Mouse (Mus musculus) heart, embryonic 16.5 days (tissue): ENCODE data around the gene Ppm1l. TPM values are rescaled to one million over a fixed set of nuclear protein-coding genes. Genes with fewer than 3 reads are reported as not detected.
"Not testable (repeated sequence)": the region's sequence is repeated elsewhere in the genome, so short reads cannot be mapped to it uniquely, and the experiment has no call there.

Experiments used
- ATAC-seq: fragments of 200-750 bp; cut with Nextera tagmentation; replicated peaks from 2 replicates; pipeline ENCODE4 v1.8.0; 2017; ENCODE audit warnings: moderate number of reproducible peaks; ENCODE audit not compliant: insufficient read depth, low FRiP score; ENCODE audit errors: extremely low read depth
- H3K27ac ChIP-seq: fragments of 300-500 bp; sonication (generic); 2 replicates; pipeline ENCODE4 v1.5.1; 2014; ENCODE audit warnings: mild to moderate bottlenecking, low read length, control low read depth, moderate library complexity
- H3K27me3 ChIP-seq: fragments of 300-500 bp; sonication (generic); 2 replicates; pipeline ENCODE4 v1.6.1; 2014; ENCODE audit warnings: low read length, mixed read lengths; ENCODE audit not compliant: control insufficient read depth, insufficient read depth
- H3K36me3 ChIP-seq: fragments of 300-500 bp; sonication (generic); 2 replicates; pipeline ENCODE4 v1.6.1; 2014; ENCODE audit not compliant: control insufficient read depth, insufficient read depth
- H3K4me1 ChIP-seq: fragments of 300-500 bp; sonication (generic); 2 replicates; pipeline ENCODE4 v1.6.1; 2014; ENCODE audit warnings: low read length, mixed read lengths; ENCODE audit not compliant: control insufficient read depth, insufficient read depth
- H3K4me2 ChIP-seq: fragments of 300-500 bp; sonication (generic); 2 replicates; pipeline ENCODE4 v1.6.1; 2014; ENCODE audit warnings: low read depth, mild to moderate bottlenecking, control low read depth, low read length
- H3K4me3 ChIP-seq: fragments of 300-500 bp; sonication (generic); 2 replicates; pipeline ENCODE4 v1.5.1; 2014; ENCODE audit warnings: mild to moderate bottlenecking, control low read depth, low read length
- H3K9ac ChIP-seq: fragments of 300-500 bp; sonication (generic); 2 replicates; pipeline ENCODE4 v1.6.1; 2014; ENCODE audit warnings: low read length, control low read depth
- H3K9me3 ChIP-seq: fragments of 300-500 bp; sonication (generic); replicated peaks from 2 replicates; pipeline ENCODE4 v1.6.1; 2016; ENCODE audit warnings: low read length; ENCODE audit not compliant: control insufficient read depth
- WGBS: fragments of 180-500 bp; shearing (Covaris S2); extraction: QIAGEN DNeasy Blood & Tissue Kit; methylation state at CpG from one replicate; pipeline ENCODE4 v1.1.7; 2014; 5-methylcytosine and 5-hydroxymethylcytosine counted together
- polyA plus RNA-seq: library from polyadenylated mRNA; unstranded; fragments of >200 nt; fragmentation: Nextera tagmentation; extraction: Ambion mirVana; gene quantifications from 2 replicates; pipeline ENCODE4 v1.2.1, GENCODE M21; 2015

The Ppm1l gene
- polyA plus RNA-seq, 1 experiment from 2014 or later = 8.4 TPM

GRCm38 (mm10) chr3:69373544-69374306, 57.1 kb downstream of the Ppm1l start:
- Histone ChIP-seq H3K4me1 (no peaks in the 10 kb centered on the region), H3K9ac (no peak overlapping the region), H3K9me3 (peaks cover 4% of the 10 kb centered on the region), H3K36me3 (0 out of 2 replicates have a peak, but pooled peaks cover 4% of the 10 kb centered on the region), H3K27ac (no peak overlapping the region), H3K4me2 (no peak overlapping the region), H3K4me3 (no peak overlapping the region), H3K27me3 (no peaks in the 10 kb centered on the region)
- 76% methylated on average over 10 of the region's 10 CpGs for WGBS
- ATAC-seq = no peak

- H3K9ac ChIP-seq = no peak overlapping the region
- WGBS = 77% methylated on average over 5 of the region's 5 CpGs
- ATAC-seq = no peak
These were observed 57.9 kb downstream of the Ppm1l start for GRCm38 (mm10) chr3:69374538-69374937.

GRCm38 (mm10) chr3:69374983-69375382, 58.3 kb downstream of the Ppm1l start:
- Histone ChIP-seq H3K36me3 (0 out of 2 replicates have a peak, but pooled peaks cover 4% of the 10 kb centered on the region), H3K27me3 (no peaks in the 10 kb centered on the region), H3K27ac (no peak overlapping the region), H3K4me3 (no peak overlapping the region), H3K9me3 (peaks cover 4% of the 10 kb centered on the region), H3K4me2 (no peak overlapping the region), H3K4me1 (no peaks in the 10 kb centered on the region), H3K9ac (no peak overlapping the region)
- WGBS = 72% methylated on average over 5 of the region's 5 CpGs
- ATAC-seq = no peak

More at GRCm38 (mm10) chr3:69374538-69374937, 57.9 kb downstream of the Ppm1l start:
- Histone ChIP-seq H3K9me3 (peaks cover 4% of the 10 kb centered on the region), H3K4me3 (no peak overlapping the region), H3K27ac (no peak overlapping the region), H3K4me1 (no peaks in the 10 kb centered on the region), H3K36me3 (0 out of 2 replicates have a peak, but pooled peaks cover 4% of the 10 kb centered on the region), H3K4me2 (no peak overlapping the region), H3K27me3 (no peaks in the 10 kb centered on the region)

- Histone ChIP-seq H3K27ac (no peak overlapping the region), H3K9me3 (no peaks in the 10 kb centered on the region), H3K4me2 (no peak overlapping the region), H3K27me3 (no peaks in the 10 kb centered on the region), H3K4me1 (no peaks in the 10 kb centered on the region), H3K9ac (no peak overlapping the region), H3K36me3 (no peaks in the 10 kb centered on the region), H3K4me3 (no peak overlapping the region)
- WGBS = 89% methylated on average over 3 of the region's 4 CpGs
- no peak for ATAC-seq
These were observed 64.6 kb downstream of the Ppm1l start for GRCm38 (mm10) chr3:69381213-69381612.

- H3K27ac ChIP-seq, ATAC-seq, H3K36me3 ChIP-seq, H3K4me3 ChIP-seq, H3K9ac ChIP-seq, H3K4me2 ChIP-seq, H3K4me1 ChIP-seq, H3K27me3 ChIP-seq, H3K9me3 ChIP-seq: not testable (repeated sequence)
- 51% methylated on average over 10 of the region's 10 CpGs for WGBS
These were observed 75.2 kb downstream of the Ppm1l start for GRCm38 (mm10) chr3:69391834-69392233.

GRCm38 (mm10) chr3:69392298-69392697, 75.6 kb downstream of the Ppm1l start:
- no peaks in the 10 kb centered on the region for H3K9me3 ChIP-seq
- H3K4me1 ChIP-seq = peaks cover 7% of the 10 kb centered on the region
- H3K4me3 ChIP-seq = no peak overlapping the region
- no peak overlapping the region for H3K9ac ChIP-seq
- H3K27ac ChIP-seq = no peak overlapping the region
- no peak overlapping the region for H3K4me2 ChIP-seq
- 78% methylated on average over 5 of the region's 5 CpGs for WGBS
- no peaks in the 10 kb centered on the region for H3K36me3 ChIP-seq
- ATAC-seq = no peak
- no peaks in the 10 kb centered on the region for H3K27me3 ChIP-seq

GRCm38 (mm10) chr3:69393079-69393478, 76.4 kb downstream of the Ppm1l start:
- Histone ChIP-seq H3K27me3 (no peaks in the 10 kb centered on the region), H3K27ac (no peak overlapping the region), H3K9me3 (no peaks in the 10 kb centered on the region), H3K4me1 (peaks cover 7% of the 10 kb centered on the region), H3K4me2 (no peak overlapping the region), H3K36me3 (no peaks in the 10 kb centered on the region), H3K9ac (no peak overlapping the region), H3K4me3 (no peak overlapping the region)
- WGBS = 87% methylated on average over 9 of the region's 9 CpGs
- ATAC-seq = no peak

GRCm38 (mm10) chr3:69393991-69394390, 77.3 kb downstream of the Ppm1l start:
- Histone ChIP-seq H3K27me3 (no peaks in the 10 kb centered on the region), H3K4me1 (peaks cover 7% of the 10 kb centered on the region), H3K9ac (no peak overlapping the region), H3K36me3 (no peaks in the 10 kb centered on the region), H3K4me2 (no peak overlapping the region), H3K9me3 (no peaks in the 10 kb centered on the region), H3K27ac (no peak overlapping the region), H3K4me3 (no peak overlapping the region)
- WGBS = 45% methylated on average over 3 of the region's 3 CpGs
- no peak; the same call in 1 of the 2 replicates for ATAC-seq

- H3K4me3 ChIP-seq = no peak overlapping the region
- WGBS = 82% methylated on average over 5 of the region's 5 CpGs
- no peak overlapping the region for H3K27ac ChIP-seq
- no peaks in the 10 kb centered on the region for H3K9me3 ChIP-seq
- no peaks in the 10 kb centered on the region for H3K27me3 ChIP-seq
- ATAC-seq = no peak
- no peak overlapping the region for H3K4me2 ChIP-seq
- no peak overlapping the region for H3K9ac ChIP-seq
- peaks cover 7% of the 10 kb centered on the region for H3K4me1 ChIP-seq
- H3K36me3 ChIP-seq = no peaks in the 10 kb centered on the region
These were observed 78.4 kb downstream of the Ppm1l start for GRCm38 (mm10) chr3:69395084-69395483.
